Mouse (Mus musculus) lung, embryonic 14.5 days (tissue): ENCODE results near the gene Acer3. TPM values are rescaled to one million over a fixed set of nuclear protein-coding genes. Genes with fewer than 3 reads are reported as not detected.

ENCODE experiments used
- ATAC-seq: fragments of 200-750 bp; cut with Nextera tagmentation; 2 replicates; pipeline ENCODE4 v1.8.0; 2017; ENCODE audit warnings: mild to moderate bottlenecking, moderate TSS enrichment, moderate library complexity; ENCODE audit not compliant: insufficient read depth
- DNase-seq: peaks from one replicate; pipeline ENCODE4 v3.0.0-alpha.2; 2015
- H3K27ac ChIP-seq: fragments of 300-500 bp; sonication (generic); 2 replicates; pipeline ENCODE4 v1.5.1; 2014; ENCODE audit warnings: low read depth, mild to moderate bottlenecking, moderate library complexity
- H3K27me3 ChIP-seq: fragments of 300-500 bp; sonication (generic); 2 replicates; pipeline ENCODE4 v1.6.1; 2014; ENCODE audit warnings: low read length, control low read depth; ENCODE audit not compliant: insufficient read depth
- H3K36me3 ChIP-seq: fragments of 300-500 bp; sonication (generic); 2 replicates; pipeline ENCODE4 v1.6.1; 2014; ENCODE audit warnings: control low read depth; ENCODE audit not compliant: insufficient read depth
- H3K4me1 ChIP-seq: fragments of 300-500 bp; sonication (generic); 2 replicates; pipeline ENCODE4 v1.6.1; 2014; ENCODE audit warnings: antibody characterized with exemption, control low read depth; ENCODE audit not compliant: insufficient read depth
- H3K4me2 ChIP-seq: fragments of 300-500 bp; sonication (generic); 2 replicates; pipeline ENCODE4 v1.6.1; 2014; ENCODE audit warnings: mild to moderate bottlenecking
- H3K4me3 ChIP-seq: fragments of 300-500 bp; sonication (generic); 2 replicates; pipeline ENCODE4 v1.5.1; 2014; ENCODE audit warnings: low read depth, low read length
- H3K9ac ChIP-seq: fragments of 300-500 bp; sonication (generic); 2 replicates; pipeline ENCODE4 v1.6.1; 2014
- H3K9me3 ChIP-seq: fragments of 300-500 bp; sonication (generic); 2 replicates; pipeline ENCODE4 v1.6.1; 2016; ENCODE audit warnings: low read depth, low read length, control low read depth
- CTCF ChIP-seq: IDR thresholded peaks from 2 replicates; pipeline ENCODE4 v1.5.1; 2016; ENCODE audit warnings: antibody characterized with exemption, low read depth
- WGBS: fragments of 180-500 bp; shearing (Covaris S2); extraction: QIAGEN DNeasy Blood & Tissue Kit; methylation state at CpG from one replicate; pipeline ENCODE4 v1.1.7; 2014; 5-methylcytosine and 5-hydroxymethylcytosine counted together
- polyA plus RNA-seq: library from polyadenylated mRNA; unstranded; fragments of >200 nt; fragmentation: Nextera tagmentation; extraction: Ambion mirVana; gene quantifications from 2 replicates; pipeline ENCODE4 v1.2.1, GENCODE M21; 2014

Gene Acer3
- polyA plus RNA-seq, 1 experiment from 2014 or later, result 27.9 TPM

GRCm38 (mm10) chr7:98160041-98160740 is 160.8 kb downstream of the Acer3 start:
- Histone ChIP-seq H3K9me3 (no peaks in the 10 kb centered on the region), H3K4me1 (peaks cover 45% of the 10 kb centered on the region), H3K9ac (no peak overlapping the region; the same call in 1 of the 2 replicates), H3K4me2 (no peak overlapping the region), H3K27ac (peak overlapping the region; percentile 40), H3K36me3 (no peaks in the 10 kb centered on the region), H3K4me3 (no peak overlapping the region), H3K27me3 (no peaks in the 10 kb centered on the region)
- peak; percentile 16; the same call in 1 of the 2 replicates for ATAC-seq
- DNase-seq, result peak; percentile 69
- 15% methylated on average over 8 of the region's 8 CpGs for WGBS
- TF ChIP-seq CTCF, result no peak

GRCm38 (mm10) chr7:98158481-98158880 is 162.5 kb downstream of the Acer3 start:
- peaks cover 38% of the 10 kb centered on the region for H3K4me1 ChIP-seq
- H3K36me3 ChIP-seq, result no peaks in the 10 kb centered on the region
- no peak for TF ChIP-seq CTCF
- H3K27ac ChIP-seq, result peak overlapping the region; percentile 60; the same call in 1 of the 2 replicates
- peak overlapping the region; percentile 23; the same call in 1 of the 2 replicates for H3K4me2 ChIP-seq
- no peak overlapping the region for H3K9ac ChIP-seq
- DNase-seq (peak; percentile 76), ATAC-seq (peak; percentile 36; the same call in 1 of the 2 replicates)
- WGBS, result 26% methylated on average over 8 of the region's 8 CpGs
- no peaks in the 10 kb centered on the region for H3K27me3 ChIP-seq
- no peak overlapping the region for H3K4me3 ChIP-seq
- no peaks in the 10 kb centered on the region for H3K9me3 ChIP-seq

- H3K27ac ChIP-seq, result peak overlapping the region; percentile 16; the same call in 1 of the 2 replicates
- no peak overlapping the region for H3K4me3 ChIP-seq
- H3K9me3 ChIP-seq, result no peaks in the 10 kb centered on the region
- peak overlapping the region; percentile 23; the same call in 1 of the 2 replicates for H3K4me2 ChIP-seq
- H3K27me3 ChIP-seq, result no peaks in the 10 kb centered on the region
- no peaks in the 10 kb centered on the region for H3K36me3 ChIP-seq
- 55% methylated on average over 5 of the region's 5 CpGs for WGBS
- H3K4me1 ChIP-seq, result peaks cover 38% of the 10 kb centered on the region
- DNase-seq (no peak), ATAC-seq (no peak)
- H3K9ac ChIP-seq, result no peak overlapping the region
- no peak for TF ChIP-seq CTCF
Measured at GRCm38 (mm10) chr7:98157636-98158332, 163.2 kb downstream of the Acer3 start.

Other genes with a start within 250 kb of the Acer3 start
- gene Myo7a, start 201.7 kb downstream of the Acer3 start, polyA plus RNA-seq, result 15.0 and 15.3 TPM in 2 replicates
- gene Omp, start 175.7 kb downstream of the Acer3 start, polyA plus RNA-seq, result 0.33 TPM in 1 of 2 replicates, not detected in the other
- gene Capn5, start 142.9 kb downstream of the Acer3 start, polyA plus RNA-seq, result 4.5 and 5.4 TPM in 2 replicates
- not detected in 2 replicates for gene B3gnt6, start 121.7 kb downstream of the Acer3 start, polyA plus RNA-seq
- 13.8 and 15.9 TPM in 2 replicates for gene Tsku, start 40.1 kb upstream of the Acer3 start, polyA plus RNA-seq
- gene Gucy2d, start 119.2 kb upstream of the Acer3 start, polyA plus RNA-seq, result not detected in 2 replicates
- 7.2 and 7.3 TPM in 2 replicates for gene Lrrc32, start 168.1 kb upstream of the Acer3 start, polyA plus RNA-seq